Mouse (Mus musculus) thymus, adult 2 months (tissue): ENCODE measurements around the gene Stradb.

Experiments used
- CTCF ChIP-seq: fragments of 200-500 bp; IDR thresholded peaks from 2 replicates; pipeline ENCODE4 v1.5.1; 2012; ENCODE audit warnings: mild to moderate bottlenecking, control low read depth, low read length, moderate library complexity, borderline replicate concordance; ENCODE audit not compliant: control insufficient read depth, poor library complexity, insufficient read depth; ENCODE audit errors: extremely low read depth
- POLR2A ChIP-seq: fragments of 200-500 bp; IDR thresholded peaks from 2 replicates; pipeline ENCODE4 v1.6.1; 2012; ENCODE audit warnings: mild to moderate bottlenecking, low read length, control low read depth, moderate library complexity; ENCODE audit not compliant: control insufficient read depth, poor library complexity, insufficient read depth; ENCODE audit errors: extremely low read depth

DNA sequence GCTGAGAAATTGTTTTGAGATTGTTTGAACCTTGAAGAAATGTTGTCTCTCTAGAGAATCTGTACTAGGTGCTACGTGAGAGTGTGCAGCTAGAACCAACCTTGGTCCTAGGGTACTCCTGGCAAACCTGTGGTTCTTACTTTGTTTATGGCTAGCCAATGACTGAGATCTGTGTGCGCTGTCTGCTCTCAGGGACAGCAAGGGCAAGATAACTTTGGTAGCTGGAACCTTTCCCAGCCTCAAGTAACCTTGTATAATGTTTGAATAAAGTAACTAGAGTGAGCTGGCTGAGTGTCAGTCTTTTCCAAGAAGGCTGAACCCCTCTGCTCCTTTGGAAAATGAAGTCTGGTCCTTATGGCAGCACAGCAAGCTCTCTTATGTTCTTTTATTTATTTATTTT, 27.8 kb upstream of the Stradb start:
- TF ChIP-seq CTCF (no peak), POLR2A (no peak)
